Mouse (Mus musculus) heart, postnatal 0 days (tissue): ENCODE data around the gene Map2k5. TPM values are rescaled to one million over a fixed set of nuclear protein-coding genes. Genes with fewer than 3 reads are reported as not detected.
A peak's percentile ranks its signal among the peaks of the same experiment; 100 is the strongest.

Source experiments
- ATAC-seq: fragments of 200-750 bp; cut with Nextera tagmentation; 2 replicates; pipeline ENCODE4 v1.8.0; 2017; ENCODE audit warnings: low read depth, moderate number of reproducible peaks, moderate library complexity; ENCODE audit not compliant: insufficient read depth
- DNase-seq: peaks from one replicate; pipeline ENCODE4 v3.0.0-alpha.2; 2016; ENCODE audit warnings: low spot score
- H3K27ac ChIP-seq: fragments of 300-500 bp; sonication (generic); 2 replicates; pipeline ENCODE4 v1.5.1; 2014; ENCODE audit warnings: low read depth, mild to moderate bottlenecking
- H3K27me3 ChIP-seq: fragments of 300-500 bp; sonication (generic); 2 replicates; pipeline ENCODE4 v1.6.1; 2014; ENCODE audit warnings: low read length, mixed read lengths; ENCODE audit not compliant: control insufficient read depth, insufficient read depth
- H3K36me3 ChIP-seq: fragments of 300-500 bp; sonication (generic); replicated peaks from 2 replicates; pipeline ENCODE4 v1.6.1; 2014; ENCODE audit warnings: low read length, mixed read lengths; ENCODE audit not compliant: control insufficient read depth, insufficient read depth
- H3K4me1 ChIP-seq: fragments of 300-500 bp; sonication (generic); 2 replicates; pipeline ENCODE4 v1.6.1; 2014; ENCODE audit warnings: antibody characterized with exemption; ENCODE audit not compliant: control insufficient read depth, insufficient read depth
- H3K4me2 ChIP-seq: fragments of 300-500 bp; sonication (generic); 2 replicates; pipeline ENCODE4 v1.6.1; 2014; ENCODE audit warnings: low read depth, mild to moderate bottlenecking, low read length, moderate library complexity
- H3K4me3 ChIP-seq: fragments of 300-500 bp; sonication (generic); 2 replicates; pipeline ENCODE4 v1.5.1; 2014; ENCODE audit warnings: low read depth, low read length
- H3K9ac ChIP-seq: fragments of 300-500 bp; sonication (generic); replicated peaks from 2 replicates; pipeline ENCODE4 v1.6.1; 2014; ENCODE audit warnings: low read depth, low read length, mixed read lengths
- H3K9me3 ChIP-seq: fragments of 300-500 bp; sonication (generic); replicated peaks from 2 replicates; pipeline ENCODE4 v1.6.1; 2016; ENCODE audit warnings: low read length; ENCODE audit not compliant: control insufficient read depth
- CTCF ChIP-seq: IDR thresholded peaks from 2 replicates; pipeline ENCODE4 v1.5.1; 2016; ENCODE audit warnings: antibody characterized with exemption, control low read depth, low read depth
- EP300 ChIP-seq: IDR thresholded peaks from 2 replicates; pipeline ENCODE4 v1.6.1; 2016; ENCODE audit warnings: antibody characterized with exemption, low read depth
- WGBS: fragments of 180-500 bp; shearing (Covaris S2); extraction: QIAGEN DNeasy Blood & Tissue Kit; methylation state at CpG from one replicate; pipeline ENCODE4 v1.1.7; 2014; 5-methylcytosine and 5-hydroxymethylcytosine counted together
- polyA plus RNA-seq: library from polyadenylated mRNA; unstranded; fragments of >200 nt; fragmentation: Nextera tagmentation; extraction: Ambion mirVana; gene quantifications from 2 replicates; pipeline ENCODE4 v1.2.1, GENCODE M21; 2015
- total RNA-seq: library from RNA; depleted of rRNA; stranded (reverse); fragments of >200 nt; gene quantifications from 2 replicates; pipeline ENCODE4 v1.2.3, GENCODE M21; 2014; ENCODE audit warnings: low replicate concordance

Gene Map2k5
- total and polyA plus RNA-seq, 2 experiments from 2014 or later = 22.6 to 33.9 TPM

GRCm38 (mm10) chr9:63302511-63302910 is 75.2 kb downstream of the Map2k5 start:
- TF ChIP-seq EP300 (no peak), CTCF (no peak)
- H3K4me2 ChIP-seq = no peak overlapping the region
- ATAC-seq = peak; percentile 84
- 43% methylated on average over 4 of the region's 4 CpGs for WGBS
- H3K27me3 ChIP-seq = no peaks in the 10 kb centered on the region
- peak overlapping the region; percentile 74 for H3K27ac ChIP-seq
- H3K36me3 ChIP-seq = peaks cover 9% of the 10 kb centered on the region
- H3K4me3 ChIP-seq = no peak overlapping the region
- H3K4me1 ChIP-seq = no peaks in the 10 kb centered on the region; the same call in 1 of the 2 replicates
- DNase-seq = peak; percentile 68
- no peaks in the 10 kb centered on the region for H3K9me3 ChIP-seq
- no peak overlapping the region for H3K9ac ChIP-seq

- Histone ChIP-seq H3K4me3 (no peak overlapping the region), H3K27me3 (no peaks in the 10 kb centered on the region), H3K9me3 (no peaks in the 10 kb centered on the region), H3K4me2 (no peak overlapping the region), H3K27ac (no peak overlapping the region), H3K4me1 (peaks cover 14% of the 10 kb centered on the region; the same call in 1 of the 2 replicates), H3K36me3 (peaks cover 2% of the 10 kb centered on the region; the same call in 1 of the 2 replicates), H3K9ac (no peak overlapping the region)
- no peak for DNase-seq
- 93% methylated on average over 3 of the region's 3 CpGs for WGBS
- ATAC-seq = no peak
- TF ChIP-seq EP300 = no peak
- TF ChIP-seq CTCF = no peak
Measured at GRCm38 (mm10) chr9:63298656-63299055, 79.0 kb downstream of the Map2k5 start.

GRCm38 (mm10) chr9:63295551-63295958 is 82.1 kb downstream of the Map2k5 start:
- H3K27ac ChIP-seq = 0 out of 2 replicates have a peak overlapping the region, but pooled peaks have one; percentile 11
- ATAC-seq (0 out of 2 replicates have a peak, but pooled peaks have one; percentile 27), DNase-seq (no peak)
- H3K27me3 ChIP-seq = no peaks in the 10 kb centered on the region
- no peak overlapping the region for H3K9ac ChIP-seq
- H3K9me3 ChIP-seq = no peaks in the 10 kb centered on the region
- no peak for TF ChIP-seq EP300
- no peak for TF ChIP-seq CTCF
- no peak overlapping the region for H3K4me3 ChIP-seq
- peaks cover 14% of the 10 kb centered on the region; the same call in 1 of the 2 replicates for H3K4me1 ChIP-seq
- WGBS = 39% methylated on average over 7 of the region's 7 CpGs
- H3K36me3 ChIP-seq = peaks cover 22% of the 10 kb centered on the region
- peak overlapping the region; percentile 31; the same call in 1 of the 2 replicates for H3K4me2 ChIP-seq

- Histone ChIP-seq H3K9me3 (no peaks in the 10 kb centered on the region), H3K36me3 (peaks cover 29% of the 10 kb centered on the region), H3K4me1 (peaks cover 14% of the 10 kb centered on the region; the same call in 1 of the 2 replicates), H3K27ac (no peak overlapping the region), H3K9ac (no peak overlapping the region), H3K4me3 (no peak overlapping the region), H3K27me3 (no peaks in the 10 kb centered on the region), H3K4me2 (no peak overlapping the region)
- 70% methylated on average over 6 of the region's 6 CpGs for WGBS
- no peak for ATAC-seq
- TF ChIP-seq CTCF = no peak
- TF ChIP-seq EP300 = no peak
- DNase-seq = no peak
Measured at GRCm38 (mm10) chr9:63294846-63295245, 82.9 kb downstream of the Map2k5 start.

GRCm38 (mm10) chr9:63293781-63294480 is 83.8 kb downstream of the Map2k5 start:
- Histone ChIP-seq H3K9ac (no peak overlapping the region), H3K4me2 (no peak overlapping the region), H3K27ac (no peak overlapping the region), H3K36me3 (peaks cover 39% of the 10 kb centered on the region), H3K27me3 (no peaks in the 10 kb centered on the region), H3K4me1 (peaks cover 14% of the 10 kb centered on the region; the same call in 1 of the 2 replicates), H3K9me3 (no peaks in the 10 kb centered on the region), H3K4me3 (no peak overlapping the region)
- 83% methylated on average over 13 of the region's 13 CpGs for WGBS
- no peak for TF ChIP-seq EP300
- no peak for TF ChIP-seq CTCF
- ATAC-seq (no peak), DNase-seq (no peak)
